In genomic region chr4:129621283-129621841, GRCm38 (mm10) we compare ENCODE assay signal across 8 mouse cellular contexts. TPM values are rescaled to one million over a fixed set of nuclear protein-coding genes. Genes with fewer than 3 reads are reported as not detected.
DNase-seq lines count a peak whose midpoint lies in the region; ATAC-seq and TF ChIP-seq lines count a peak whose summit lies in the region.

No protein-coding gene starts in this region.

- peak overlapping the region; percentile 98 for H3K4me3 ChIP-seq in cerebellum, adult 2 months (replicated peaks; ENCODE audit: insufficient read depth, low read depth, low read length)
- H3K4me3 ChIP-seq in lung, embryonic 16.5 days (ENCODE audit: low read length), result peak overlapping the region; percentile 13

- peak overlapping the region; percentile 25; the same call in 1 of the 2 replicates for H3K9ac ChIP-seq in lung, embryonic 16.5 days (ENCODE audit: low read length)

- no peak for ATAC-seq in lung, embryonic 16.5 days (ENCODE audit: low read depth)
- no peak for ATAC-seq in erythroid progenitor cell, adult 5-6 weeks (replicated peaks; ENCODE audit: low FRiP score, poor library complexity, severe bottlenecking)

- no peaks in the 10 kb centered on the region for H3K27me3 ChIP-seq in cerebellum, adult 2 months (ENCODE audit: control insufficient read depth, insufficient read depth, low read length)
- H3K27me3 ChIP-seq in lung, embryonic 16.5 days (ENCODE audit: control insufficient read depth, insufficient read depth, low read depth, low read length), result no peaks in the 10 kb centered on the region

- peaks cover 18% of the 10 kb centered on the region for H3K4me1 ChIP-seq in cerebellum, adult 2 months (ENCODE audit: control insufficient read depth, insufficient read depth, low read length)
- peaks cover 32% of the 10 kb centered on the region for H3K4me1 ChIP-seq in lung, embryonic 16.5 days (replicated peaks; ENCODE audit: control insufficient read depth, insufficient read depth, low read length)

- 0 out of 2 replicates have a peak, but pooled peaks cover 2% of the 10 kb centered on the region for H3K36me3 ChIP-seq in lung, embryonic 16.5 days (ENCODE audit: control insufficient read depth, insufficient read depth, low read length)

- H3K4me2 ChIP-seq in lung, embryonic 16.5 days (ENCODE audit: low read depth, low read length), result peak overlapping the region; percentile 11; the same call in 1 of the 2 replicates

- peak; percentile 39; the same call in 1 of the 2 replicates for TF ChIP-seq POLR2A in cerebellum, adult 2 months (IDR thresholded peaks at IDR 0.05; ENCODE audit: borderline replicate concordance, insufficient read depth, low read length)

- WGBS in cerebellum, adult 2 months, result 11% methylated on average over 8 of the region's 8 CpGs
- WGBS in lung, embryonic 16.5 days, result 62% methylated on average over 8 of the region's 8 CpGs

- no peaks in the 10 kb centered on the region for H3K9me3 ChIP-seq in lung, embryonic 16.5 days (ENCODE audit: control insufficient read depth, low read length)

- DNase-seq in adrenal gland, postnatal 14 days, result peak; percentile 61
- no peak for DNase-seq in adrenal gland, adult 18-20 months (ENCODE audit: low spot score in 2 of 2)
- peak; percentile 76 to 91 for DNase-seq in cerebellum, adult 2 months
- DNase-seq in heart, postnatal 4 days, result peak; percentile 37
- no peak for DNase-seq in urinary bladder, postnatal 4 days (ENCODE audit: low spot score in 2 of 2)
- no peak for DNase-seq in right cerebral cortex, postnatal 25 days

- peak overlapping the region; percentile 90 for H3K27ac ChIP-seq in cerebellum, adult 2 months (ENCODE audit: insufficient read depth, low read length)
- H3K27ac ChIP-seq in lung, embryonic 16.5 days (ENCODE audit: low read length), result peak overlapping the region; percentile 65

- TF ChIP-seq CTCF in cerebellum, adult 2 months (IDR thresholded peaks at IDR 0.05; ENCODE audit: borderline replicate concordance, insufficient read depth, low read depth, low read length), result no peak

RNA-seq across cellular contexts. Expression of gene Ccdc28b, which starts 2.4 kb away (rescaled TPM):
- total RNA-seq in adrenal gland, postnatal 14 days (2021), result 56.7 and 67.4 TPM in 2 replicates
- total RNA-seq in adrenal gland, adult 18-20 months (2021), result 10 to 100 TPM; 29.6 to 35.8 TPM
- polyA plus RNA-seq in cerebellum, adult 2 months (2012; rRNA removed), result 184 and 201 TPM in 2 replicates
- 10 to 100 TPM; 30.9 to 33.3 TPM for total RNA-seq in heart, postnatal 4 days (2021)
- polyA plus RNA-seq in lung, embryonic 16.5 days (2015; fragmentation: Nextera tagmentation; extraction: Ambion mirVana), result 65.8 and 71.1 TPM in 2 replicates
- 21.6 and 23.1 TPM in 2 replicates for total RNA-seq in erythroid progenitor cell, adult 5-6 weeks (2015; ENCODE audit: low replicate concordance)
- 2.7 and 13.2 TPM in 2 replicates for total RNA-seq in erythroid progenitor cell, adult 5-6 weeks (2017; ENCODE audit: low replicate concordance)

RNA-seq across cellular contexts. Expression of gene Iqcc, which starts 2.5 kb away (rescaled TPM):
- 26.7 and 34.9 TPM in 2 replicates for total RNA-seq in adrenal gland, postnatal 14 days (2021)
- 10 to 100 TPM; 27.0 to 28.6 TPM for total RNA-seq in adrenal gland, adult 18-20 months (2021)
- polyA plus RNA-seq in cerebellum, adult 2 months (2012; rRNA removed), result 37.1 and 40.6 TPM in 2 replicates
- 10 to 100 TPM in 1 of 2 experiments, 1 to 10 TPM in 1; 9.3 to 14.3 TPM for total RNA-seq in heart, postnatal 4 days (2021)
- polyA plus RNA-seq in lung, embryonic 16.5 days (2015; fragmentation: Nextera tagmentation; extraction: Ambion mirVana), result 29.3 and 29.7 TPM in 2 replicates
- total RNA-seq in erythroid progenitor cell, adult 5-6 weeks (2015; ENCODE audit: low replicate concordance), result 4.3 and 14.3 TPM in 2 replicates
- total RNA-seq in erythroid progenitor cell, adult 5-6 weeks (2017; ENCODE audit: low replicate concordance), result 4.0 and 10.7 TPM in 2 replicates

RNA-seq across cellular contexts. Expression of gene Dcdc2b, which starts 7.3 kb away (rescaled TPM):
- 0.75 and 1.4 TPM in 2 replicates for total RNA-seq in adrenal gland, postnatal 14 days (2021)
- 1 to 10 TPM; 1.5 to 1.7 TPM for total RNA-seq in adrenal gland, adult 18-20 months (2021)
- 8.8 and 10.6 TPM in 2 replicates for polyA plus RNA-seq in cerebellum, adult 2 months (2012; rRNA removed)
- under 1 TPM; 0.27 to 0.76 TPM for total RNA-seq in heart, postnatal 4 days (2021)
- polyA plus RNA-seq in lung, embryonic 16.5 days (2015; fragmentation: Nextera tagmentation; extraction: Ambion mirVana), result 3.8 TPM in 2 replicates
- 2.9 TPM in 1 of 2 replicates, not detected in the other for total RNA-seq in erythroid progenitor cell, adult 5-6 weeks (2015; ENCODE audit: low replicate concordance)
- 3.7 TPM in 1 of 2 replicates, not detected in the other for total RNA-seq in erythroid progenitor cell, adult 5-6 weeks (2017; ENCODE audit: low replicate concordance)

RNA-seq across cellular contexts. Expression of gene Txlna, which starts 19.5 kb away (rescaled TPM):
- total RNA-seq in adrenal gland, postnatal 14 days (2021), result 61.2 and 64.9 TPM in 2 replicates
- total RNA-seq in adrenal gland, adult 18-20 months (2021), result 10 to 100 TPM; 63.5 to 69.2 TPM
- 40.0 and 40.6 TPM in 2 replicates for polyA plus RNA-seq in cerebellum, adult 2 months (2012; rRNA removed)
- 10 to 100 TPM; 40.0 to 41.9 TPM for total RNA-seq in heart, postnatal 4 days (2021)
- 80.4 and 82.6 TPM in 2 replicates for polyA plus RNA-seq in lung, embryonic 16.5 days (2015; fragmentation: Nextera tagmentation; extraction: Ambion mirVana)
- 8.4 and 9.7 TPM in 2 replicates for total RNA-seq in erythroid progenitor cell, adult 5-6 weeks (2015; ENCODE audit: low replicate concordance)
- 20.7 and 35.0 TPM in 2 replicates for total RNA-seq in erythroid progenitor cell, adult 5-6 weeks (2017; ENCODE audit: low replicate concordance)

RNA-seq across cellular contexts. Expression of gene Tmem234, which starts 20.9 kb away (rescaled TPM):
- total RNA-seq in adrenal gland, postnatal 14 days (2021), result 82.6 and 89.8 TPM in 2 replicates
- 100 to 1,000 TPM in 1 of 2 experiments, 10 to 100 TPM in 1; 84.9 to 105 TPM for total RNA-seq in adrenal gland, adult 18-20 months (2021)
- polyA plus RNA-seq in cerebellum, adult 2 months (2012; rRNA removed), result 143 and 144 TPM in 2 replicates
- 10 to 100 TPM; 64.8 to 72.1 TPM for total RNA-seq in heart, postnatal 4 days (2021)
- polyA plus RNA-seq in lung, embryonic 16.5 days (2015; fragmentation: Nextera tagmentation; extraction: Ambion mirVana), result 190 and 198 TPM in 2 replicates
- total RNA-seq in erythroid progenitor cell, adult 5-6 weeks (2015; ENCODE audit: low replicate concordance), result 113 and 124 TPM in 2 replicates
- total RNA-seq in erythroid progenitor cell, adult 5-6 weeks (2017; ENCODE audit: low replicate concordance), result 96.7 and 118 TPM in 2 replicates

Comparison
In these comparisons a context has a peak if more than half of its experiments do, and no peak if none do; other contexts are left out.
1. DNase-seq: peak in adrenal gland, postnatal 14 days (single experiment), cerebellum, adult 2 months (2 of 2) and heart, postnatal 4 days (single experiment); none in adrenal gland, adult 18-20 months (0 of 2), urinary bladder, postnatal 4 days (0 of 2) and right cerebral cortex, postnatal 25 days (single experiment).